Mouse (Mus musculus) myocyte (in vitro differentiated cells): ENCODE data around the gene Chpf2.

Source experiments
- MAX ChIP-seq: IDR thresholded peaks from one replicate; pipeline ENCODE4 v1.6.1; 2011; ENCODE audit warnings: low read depth, mild to moderate bottlenecking, control low read depth
- POLR2A ChIP-seq: IDR thresholded peaks from one replicate; pipeline ENCODE4 v1.6.1; 2011; ENCODE audit warnings: low read depth, mild to moderate bottlenecking, control low read depth, moderate library complexity; ENCODE audit not compliant: insufficient read length

DNA sequence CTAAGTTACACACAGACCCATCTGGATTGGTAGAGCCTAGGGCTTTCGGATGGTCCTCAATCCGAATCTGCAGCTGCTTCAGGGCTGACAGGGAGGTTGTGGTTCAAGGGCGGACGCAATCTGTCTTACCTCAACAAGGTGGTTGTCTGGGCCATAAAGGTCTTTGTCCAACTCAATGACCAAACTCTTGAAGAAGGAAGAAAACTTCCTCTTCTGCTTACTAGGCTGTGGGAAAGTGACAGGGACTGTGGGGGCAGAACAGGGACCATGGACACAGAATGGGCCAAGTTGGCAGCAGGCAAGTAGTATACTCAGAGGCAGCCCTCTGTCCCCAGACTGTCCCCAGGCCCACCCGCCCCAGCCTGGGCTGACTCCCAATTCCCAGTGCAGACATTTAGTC is 8.7 kb downstream of the Chpf2 start:
- TF ChIP-seq POLR2A (no peak), MAX (no peak)
